Mouse (Mus musculus) MEL (cell line): ENCODE measurements around the gene Aplp2. TPM values are rescaled to one million over a fixed set of nuclear protein-coding genes. Genes with fewer than 3 reads are reported as not detected.

Source experiments
- DNase-seq: peaks from one replicate; pipeline ENCODE4 v3.0.0; 2011; ENCODE audit warnings: low read depth, low spot score
- H3K27ac ChIP-seq: 2 replicates; pipeline ENCODE4 v1.5.1; 2012; ENCODE audit warnings: low read depth, mild to moderate bottlenecking, control low read depth, low read length, moderate library complexity; ENCODE audit not compliant: control insufficient read depth
- H3K27me3 ChIP-seq, 2 experiments: fragments of 150-350 bp in 1 of 2; sonication (generic) in 1 of 2; 2 replicates each; pipeline ENCODE4 v1.6.1; 2012; ENCODE audit warnings: low read length in 2 of 2, mild to moderate bottlenecking in 2 of 2, improper control_type of control experiment in 1 of 2, moderate library complexity in 1 of 2; ENCODE audit not compliant: insufficient read depth in 2 of 2, control insufficient read depth in 1 of 2
- H3K36me3 ChIP-seq, 2 experiments: 2 replicates each; pipeline ENCODE4 v1.6.1; 2012 to 2014; ENCODE audit warnings: low read length in 2 of 2, improper control_type of control experiment in 1 of 2, inconsistent platforms in 1 of 2, mild to moderate bottlenecking in 1 of 2; ENCODE audit not compliant: insufficient read depth in 2 of 2, control insufficient read depth in 1 of 2
- H3K4me1 ChIP-seq, 2 experiments: fragments of 150-350 bp in 1 of 2; sonication (generic) in 1 of 2; 2 replicates each; pipeline ENCODE4 v1.6.1; 2012; ENCODE audit warnings: low read length in 2 of 2, improper control_type of control experiment in 1 of 2, mild to moderate bottlenecking in 1 of 2; ENCODE audit not compliant: insufficient read depth in 2 of 2, control insufficient read depth in 1 of 2
- H3K4me3 ChIP-seq, 2 experiments: fragments of 150-350 bp in 1 of 2; sonication (generic) in 1 of 2; 2 replicates each; pipeline ENCODE4 v1.5.1; 2012; ENCODE audit warnings: low read depth in 2 of 2, low read length in 2 of 2, mild to moderate bottlenecking in 2 of 2, moderate library complexity in 2 of 2, control low read depth in 1 of 2, improper control_type of control experiment in 1 of 2; ENCODE audit not compliant: control insufficient read depth in 1 of 2, insufficient read depth in 1 of 2
- H3K79me2 ChIP-seq: 2 replicates; pipeline ENCODE4 v1.6.1; 2012; ENCODE audit warnings: mild to moderate bottlenecking, low read length, moderate library complexity; ENCODE audit not compliant: control insufficient read depth, poor library complexity, insufficient read depth
- H3K9ac ChIP-seq: 2 replicates; pipeline ENCODE4 v1.6.1; 2012; ENCODE audit warnings: low read depth, mild to moderate bottlenecking, control low read depth, low read length, moderate library complexity; ENCODE audit not compliant: control insufficient read depth, poor library complexity, severe bottlenecking
- H3K9me3 ChIP-seq: fragments of 150-350 bp; sonication (generic); replicated peaks from 2 replicates; pipeline ENCODE4 v1.6.1; 2012; ENCODE audit warnings: mild to moderate bottlenecking, low read length, improper control_type of control experiment, moderate library complexity; ENCODE audit not compliant: insufficient read depth
- CHD1 ChIP-seq: IDR thresholded peaks from 2 replicates; pipeline ENCODE4 v1.6.1; 2012; ENCODE audit warnings: low read depth, mild to moderate bottlenecking, inconsistent platforms, low read length, improper control_type of control experiment
- CTCF ChIP-seq, 3 experiments: IDR thresholded peaks in 2 of 3; conservative IDR thresholded peaks in 1 of 3; 2 replicates each; pipeline ENCODE4 v1.5.1; 2011 to 2012; ENCODE audit warnings: low read length in 3 of 3, low read depth in 2 of 3, mild to moderate bottlenecking in 2 of 3, improper control_type of control experiment in 1 of 3, inconsistent platforms in 1 of 3, mixed read lengths in 1 of 3, moderate library complexity in 1 of 3; ENCODE audit not compliant: control insufficient read depth in 1 of 3, insufficient read depth in 1 of 3, poor library complexity in 1 of 3, severe bottlenecking in 1 of 3
- EP300 ChIP-seq, 2 experiments: IDR thresholded peaks; 2 replicates each; pipeline ENCODE4 v1.6.1; 2011; ENCODE audit warnings: improper control_type of control experiment in 2 of 2, low read length in 2 of 2, low read depth in 1 of 2, mild to moderate bottlenecking in 1 of 2
- ETS1 ChIP-seq: IDR thresholded peaks from 2 replicates; pipeline ENCODE4 v1.6.1; 2012; ENCODE audit warnings: low read depth, mild to moderate bottlenecking, inconsistent platforms, low read length, improper control_type of control experiment, moderate library complexity
- GABPA ChIP-seq: IDR thresholded peaks from 2 replicates; pipeline ENCODE4 v1.6.1; 2012; ENCODE audit warnings: low read depth, mild to moderate bottlenecking, inconsistent platforms, low read length, improper control_type of control experiment, moderate library complexity
- GATA1 ChIP-seq: IDR thresholded peaks from 2 replicates; pipeline ENCODE4 v1.6.1; 2011; ENCODE audit warnings: low read depth, low read length, improper control_type of control experiment
- HCFC1 ChIP-seq: IDR thresholded peaks from 2 replicates; pipeline ENCODE4 v1.6.1; 2012; ENCODE audit warnings: low read depth, mild to moderate bottlenecking, inconsistent platforms, low read length, improper control_type of control experiment, moderate library complexity
- JUND ChIP-seq: IDR thresholded peaks from 2 replicates; pipeline ENCODE4 v1.6.1; 2011; ENCODE audit warnings: low read depth, mild to moderate bottlenecking, improper control_type of control experiment, low read length
- KAT2A ChIP-seq: conservative IDR thresholded peaks from 2 replicates; pipeline ENCODE4 v1.6.1; 2012; ENCODE audit warnings: low read depth, low read length, improper control_type of control experiment, inconsistent platforms
- MAX ChIP-seq: IDR thresholded peaks from 2 replicates; pipeline ENCODE4 v1.6.1; 2011; ENCODE audit warnings: low read length, improper control_type of control experiment
- MAZ ChIP-seq: IDR thresholded peaks from 2 replicates; pipeline ENCODE4 v1.6.1; 2012; ENCODE audit warnings: low read depth, mild to moderate bottlenecking, inconsistent platforms, low read length, improper control_type of control experiment
- MXI1 ChIP-seq: IDR thresholded peaks from 2 replicates; pipeline ENCODE4 v1.6.1; 2011; ENCODE audit warnings: mild to moderate bottlenecking, low read depth, low read length, improper control_type of control experiment
- NELFE ChIP-seq: IDR thresholded peaks from 2 replicates; pipeline ENCODE4 v1.6.1; 2011; ENCODE audit warnings: low read depth, low read length, improper control_type of control experiment
- POLR2A ChIP-seq, 2 experiments: IDR thresholded peaks; 2 replicates each; pipeline ENCODE4 v1.6.1; 2011 to 2012; ENCODE audit warnings: low read length in 2 of 2, mild to moderate bottlenecking in 2 of 2, control low read depth in 1 of 2, improper control_type of control experiment in 1 of 2, low read depth in 1 of 2, moderate library complexity in 1 of 2; ENCODE audit not compliant: control insufficient read depth in 1 of 2, insufficient read depth in 1 of 2, poor library complexity in 1 of 2
- RCOR1 ChIP-seq: IDR thresholded peaks from 2 replicates; pipeline ENCODE4 v1.6.1; 2012; ENCODE audit warnings: low read depth, mild to moderate bottlenecking, inconsistent platforms, low read length, improper control_type of control experiment
- SMC3 ChIP-seq: IDR thresholded peaks from 2 replicates; pipeline ENCODE4 v1.6.1; 2011; ENCODE audit warnings: low read depth, low read length, improper control_type of control experiment
- TAL1 ChIP-seq: IDR thresholded peaks from 2 replicates; pipeline ENCODE4 v1.6.1; 2012; ENCODE audit warnings: mild to moderate bottlenecking, inconsistent platforms, low read length, moderate library complexity, mixed read lengths
- TCF12 ChIP-seq: IDR thresholded peaks from 2 replicates; pipeline ENCODE4 v1.6.1; 2014; ENCODE audit warnings: low read depth, mild to moderate bottlenecking, inconsistent platforms, low read length, improper control_type of control experiment, moderate library complexity
- USF1 ChIP-seq: IDR thresholded peaks from 2 replicates; pipeline ENCODE4 v1.6.1; 2014; ENCODE audit warnings: low read depth, mild to moderate bottlenecking, inconsistent platforms, low read length, improper control_type of control experiment, moderate library complexity
- ZKSCAN1 ChIP-seq: IDR thresholded peaks from 2 replicates; pipeline ENCODE4 v1.6.1; 2012; ENCODE audit warnings: low read depth, mild to moderate bottlenecking, inconsistent platforms, low read length, improper control_type of control experiment, moderate library complexity
- ZMIZ1 ChIP-seq: IDR thresholded peaks from 2 replicates; pipeline ENCODE4 v1.6.1; 2012; ENCODE audit warnings: low read depth, mild to moderate bottlenecking, inconsistent platforms, low read length, improper control_type of control experiment, moderate library complexity
- ZNF384 ChIP-seq: IDR thresholded peaks from 2 replicates; pipeline ENCODE4 v1.6.1; 2012; ENCODE audit warnings: low read depth, mild to moderate bottlenecking, inconsistent platforms, low read length, improper control_type of control experiment
- polyA plus RNA-seq, 2 experiments: library from polyadenylated mRNA; stranded (reverse) in 1 of 2; unstranded in 1 of 2; fragments of >175 nt in 1 of 2; fragments of >200 nt in 1 of 2; gene quantifications; 2 replicates each; pipeline versions ENCODE4 v1.2.1 to v1.2.4; 2012; ENCODE audit warnings: low replicate concordance in 2 of 2, low read depth in 1 of 2; ENCODE audit not compliant: insufficient read length in 2 of 2, insufficient read depth in 1 of 2, missing spikeins in 1 of 2
- total RNA-seq: library from RNA; depleted of rRNA; stranded (reverse); fragments of 300-350 nt; gene quantifications from 2 replicates; pipeline ENCODE4 v1.2.3, GENCODE M21; 2012

The Aplp2 gene
- total and polyA plus RNA-seq, 3 experiments, result 37.6 to 60.6 TPM; not detected in 1

DNA sequence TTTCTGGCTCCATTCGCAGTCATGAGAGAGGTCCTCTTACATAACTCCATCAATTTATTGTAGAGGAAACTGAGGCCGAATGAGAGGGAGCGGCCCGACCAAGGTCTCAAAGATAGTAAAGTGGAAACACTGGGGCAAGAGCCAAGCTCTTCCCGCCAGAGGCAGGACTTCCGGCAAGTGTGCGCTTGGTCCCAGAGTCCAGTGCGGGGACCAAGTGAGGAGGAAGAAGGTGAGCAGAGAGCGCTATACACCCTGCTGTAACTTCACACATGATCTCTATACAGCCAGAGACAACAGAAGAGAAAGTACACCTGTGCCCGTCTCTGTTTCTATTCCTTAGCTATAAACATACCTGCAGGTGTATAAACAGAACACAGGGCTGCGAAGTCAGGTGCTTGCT lies 94.5 kb downstream of the Aplp2 start:
- Histone ChIP-seq H3K27me3 (peaks cover 0 to 1% of the 10 kb centered on the region in 2 experiments; a peak in 1 of 4 replicates), H3K36me3 (no peaks in the 10 kb centered on the region), H3K4me3 (no peak overlapping the region), H3K9me3 (no peaks in the 10 kb centered on the region), H3K9ac (no peak overlapping the region), H3K27ac (no peak overlapping the region), H3K79me2 (no peaks in the 10 kb centered on the region), H3K4me1 (no peaks in the 10 kb centered on the region)
- DNase-seq, result no peak
- TF ChIP-seq TCF12 (no peak), CHD1 (no peak), POLR2A (IDR thresholded peaks at IDR 0.05; ENCODE audit: control insufficient read depth in 1 of 2, insufficient read depth in 1 of 2, low read depth in 1 of 2, low read length in 2 of 2, poor library complexity in 1 of 2) (no peak), KAT2A (no peak), MAZ (no peak), JUND (no peak), HCFC1 (no peak)

DNA sequence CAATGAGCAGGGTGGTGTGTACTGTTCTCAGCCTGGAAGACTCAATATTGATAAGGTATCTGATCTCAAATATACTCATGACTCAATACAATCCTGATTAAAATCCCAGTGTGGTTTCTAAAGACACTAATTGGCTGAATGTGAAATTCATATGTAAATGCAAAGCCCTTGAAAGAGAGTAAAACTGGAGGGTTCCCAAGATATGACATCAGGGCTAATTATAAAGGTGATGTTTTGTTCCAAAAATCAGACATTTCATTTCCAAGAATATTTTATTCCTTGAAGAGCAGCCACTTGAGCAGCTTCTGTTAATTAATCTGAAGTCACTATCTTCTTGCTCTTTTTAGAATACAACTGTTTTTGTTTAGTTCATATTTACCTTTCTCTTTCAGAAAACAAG lies 96.0 kb downstream of the Aplp2 start:
- DNase-seq, result no peak
- no peak for TF ChIP-seq ZNF384
- no peak for TF ChIP-seq MAX
- no peak for TF ChIP-seq KAT2A
- TF ChIP-seq NELFE, result no peak
- TF ChIP-seq CHD1, result no peak
- no peak for TF ChIP-seq GATA1
- Histone ChIP-seq H3K27ac (no peak overlapping the region), H3K79me2 (no peaks in the 10 kb centered on the region), H3K4me3 (no peak overlapping the region), H3K4me1 (no peaks in the 10 kb centered on the region), H3K9me3 (no peaks in the 10 kb centered on the region), H3K27me3 (peaks cover 0 to 4% of the 10 kb centered on the region in 2 experiments; a peak in 2 of 4 replicates), H3K9ac (no peak overlapping the region), H3K36me3 (no peaks in the 10 kb centered on the region)

DNA sequence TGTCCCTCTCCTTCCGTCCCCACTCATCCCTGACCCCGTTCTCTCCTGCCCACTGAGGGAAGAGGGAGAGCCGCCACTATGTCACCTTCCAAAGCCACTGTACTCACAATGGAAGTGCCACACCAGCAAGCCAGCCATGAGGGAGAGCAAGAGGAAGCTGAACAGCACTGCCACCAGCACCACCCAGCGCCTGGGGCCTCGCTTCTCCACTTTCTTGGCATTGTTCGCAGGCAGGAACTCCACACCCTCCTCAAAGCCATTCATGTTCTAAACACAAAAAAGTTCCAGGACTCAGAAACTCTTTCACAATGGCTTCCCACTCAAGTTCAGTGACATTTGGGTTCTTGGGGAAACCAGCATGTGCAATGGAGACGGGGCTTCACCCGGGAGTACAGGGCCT lies 103.2 kb downstream of the Aplp2 start:
- no peaks in the 10 kb centered on the region for H3K36me3 ChIP-seq
- H3K4me1 ChIP-seq, result no peaks in the 10 kb centered on the region
- TF ChIP-seq ZKSCAN1 (no peak), EP300 (IDR thresholded peaks at IDR 0.05; ENCODE audit: low read depth in 1 of 2, low read length in 2 of 2) (no peak), CHD1 (no peak), TAL1 (no peak), RCOR1 (no peak), MAX (no peak), USF1 (no peak), CTCF (IDR thresholded peaks at IDR 0.05 in 2 of 3, conservative IDR thresholded peaks at IDR 0.05 in 1 of 3; ENCODE audit: control insufficient read depth in 1 of 3, insufficient read depth in 1 of 3, low read depth in 2 of 3, low read length in 3 of 3, poor library complexity in 1 of 3, severe bottlenecking in 1 of 3) (no peak), SMC3 (no peak), GABPA (no peak), ETS1 (no peak), MXI1 (no peak), ZMIZ1 (no peak), TCF12 (no peak)
- TF ChIP-seq, all 39 proteins: peak for 0
- Histone ChIP-seq H3K27ac (no peak overlapping the region), H3K9ac (no peak overlapping the region), H3K9me3 (no peaks in the 10 kb centered on the region), H3K27me3 (peaks cover 0 to 8% of the 10 kb centered on the region in 2 experiments; a peak in 3 of 4 replicates), H3K79me2 (no peaks in the 10 kb centered on the region), H3K4me3 (no peak overlapping the region)
- no peak for DNase-seq
